Comparison of ENCODE assay signal across 8 mouse cellular contexts in genomic region chr6:96944796-96945195, GRCm38 (mm10).
A peak's percentile ranks its signal among the peaks of the same experiment; 100 is the strongest.
DNase-seq lines count a peak whose midpoint lies in the region; ATAC-seq and TF ChIP-seq lines count a peak whose summit lies in the region.

No protein-coding gene starts in this region.

- no peak overlapping the region for H3K4me2 ChIP-seq in limb, embryonic 14.5 days (replicated peaks; ENCODE audit: low read depth, low read length, severe bottlenecking)
- no peak overlapping the region for H3K4me2 ChIP-seq in kidney, embryonic 16.5 days (replicated peaks; ENCODE audit: low read depth, low read length)

- 55% methylated on average over 2 of the region's 2 CpGs for WGBS in limb, embryonic 14.5 days
- 71% methylated on average over 2 of the region's 2 CpGs for WGBS in limb, embryonic 10.5 days
- WGBS in kidney, embryonic 16.5 days: 25% methylated on average over 2 of the region's 2 CpGs
- 31% methylated on average over 2 of the region's 2 CpGs for whole genome bisulfite sequencing in thymus, adult 2 months

- no peak for TF ChIP-seq POLR2A in limb, embryonic 14.5 days (IDR thresholded peaks at IDR 0.05; ENCODE audit: borderline replicate concordance, extremely low read depth, insufficient read depth, insufficient read length)
- TF ChIP-seq POLR2A in thymus, adult 2 months (IDR thresholded peaks at IDR 0.05; ENCODE audit: control insufficient read depth, extremely low read depth, insufficient read depth, low read length, poor library complexity): no peak

- H3K27ac ChIP-seq in limb, embryonic 14.5 days (replicated peaks; ENCODE audit: low read depth, low read length): no peak overlapping the region
- no peak overlapping the region for H3K27ac ChIP-seq in limb, embryonic 10.5 days
- H3K27ac ChIP-seq in kidney, embryonic 16.5 days (ENCODE audit: low read length): no peak overlapping the region
- no peak overlapping the region for H3K27ac ChIP-seq in thymus, adult 2 months (ENCODE audit: control insufficient read depth, insufficient read depth, low read length)

- no peak overlapping the region for H3K4me3 ChIP-seq in limb, embryonic 14.5 days (replicated peaks; ENCODE audit: low read length)
- no peak overlapping the region for H3K4me3 ChIP-seq in limb, embryonic 10.5 days
- H3K4me3 ChIP-seq in kidney, embryonic 16.5 days (ENCODE audit: low read length): no peak overlapping the region
- H3K4me3 ChIP-seq in thymus, adult 2 months (ENCODE audit: control insufficient read depth, insufficient read depth, low read length): no peak overlapping the region

- DNase-seq in cerebellum, postnatal 10 days: peak; percentile 27 to 44
- DNase-seq in cerebellum, adult 9-11 months: no peak
- DNase-seq in limb, embryonic 14.5 days (ENCODE audit: low spot score): peak; percentile 4
- DNase-seq in limb, embryonic 10.5 days (ENCODE audit: low spot score): no peak
- peak; percentile 65 for DNase-seq in lung, postnatal 36 days
- DNase-seq in thymus, adult 2 months: no peak
- DNase-seq in urinary bladder, postnatal 25 days (ENCODE audit: low spot score): no peak

- no peaks in the 10 kb centered on the region for H3K4me1 ChIP-seq in limb, embryonic 14.5 days (ENCODE audit: control insufficient read depth, insufficient read depth, low read length)
- H3K4me1 ChIP-seq in limb, embryonic 10.5 days: no peaks in the 10 kb centered on the region
- H3K4me1 ChIP-seq in kidney, embryonic 16.5 days (ENCODE audit: insufficient read depth, low read length): no peaks in the 10 kb centered on the region
- no peaks in the 10 kb centered on the region for H3K4me1 ChIP-seq in thymus, adult 2 months (replicated peaks; ENCODE audit: control insufficient read depth, insufficient read depth, low read length)

- TF ChIP-seq CTCF in thymus, adult 2 months (IDR thresholded peaks at IDR 0.05; ENCODE audit: borderline replicate concordance, control insufficient read depth, extremely low read depth, insufficient read depth, low read length, poor library complexity): no peak

- no peaks in the 10 kb centered on the region for H3K27me3 ChIP-seq in limb, embryonic 14.5 days (ENCODE audit: control insufficient read depth, insufficient read depth, low read length)
- H3K27me3 ChIP-seq in limb, embryonic 10.5 days (ENCODE audit: low read depth, poor library complexity, severe bottlenecking): no peaks in the 10 kb centered on the region
- H3K27me3 ChIP-seq in kidney, embryonic 16.5 days (ENCODE audit: insufficient read depth, low read length): no peaks in the 10 kb centered on the region
- no peaks in the 10 kb centered on the region for H3K27me3 ChIP-seq in thymus, adult 2 months (ENCODE audit: control insufficient read depth, insufficient read depth, low read length)

- no peak overlapping the region for H3K9ac ChIP-seq in limb, embryonic 14.5 days (ENCODE audit: low read depth, low read length, severe bottlenecking)
- H3K9ac ChIP-seq in kidney, embryonic 16.5 days (replicated peaks; ENCODE audit: low read length): no peak overlapping the region

- no peaks in the 10 kb centered on the region for H3K36me3 ChIP-seq in limb, embryonic 14.5 days (ENCODE audit: control insufficient read depth, insufficient read depth, low read length)
- H3K36me3 ChIP-seq in limb, embryonic 10.5 days: no peaks in the 10 kb centered on the region
- no peaks in the 10 kb centered on the region for H3K36me3 ChIP-seq in kidney, embryonic 16.5 days (ENCODE audit: insufficient read depth, low read length)
- H3K36me3 ChIP-seq in thymus, adult 2 months (ENCODE audit: control insufficient read depth, insufficient read depth, low read length): no peaks in the 10 kb centered on the region

- ATAC-seq in limb, embryonic 14.5 days (ENCODE audit: low FRiP score, low read depth): no peak
- peak; percentile 31; the same call in 1 of the 2 replicates for ATAC-seq in kidney, embryonic 16.5 days (ENCODE audit: low FRiP score, low TSS enrichment)

- H3K9me3 ChIP-seq in limb, embryonic 14.5 days (ENCODE audit: control insufficient read depth, low read length): no peaks in the 10 kb centered on the region
- no peaks in the 10 kb centered on the region for H3K9me3 ChIP-seq in limb, embryonic 10.5 days (replicated peaks)
- no peaks in the 10 kb centered on the region for H3K9me3 ChIP-seq in kidney, embryonic 16.5 days (ENCODE audit: low read length)

Comparison
In these comparisons a context has a peak if more than half of its experiments do, and no peak if none do; other contexts are left out.
1. DNase-seq: peak in cerebellum, postnatal 10 days (2 of 2), limb, embryonic 14.5 days (single experiment) and lung, postnatal 36 days (single experiment); none in cerebellum, adult 9-11 months (single experiment), limb, embryonic 10.5 days (single experiment), thymus, adult 2 months (single experiment) and urinary bladder, postnatal 25 days (single experiment).